Mouse (Mus musculus) kidney, embryonic 14.5 days (tissue): ENCODE data around the gene Pkp4. TPM values are rescaled to one million over a fixed set of nuclear protein-coding genes. Genes with fewer than 3 reads are reported as not detected.
"Not testable (repeated sequence)": the region's sequence is repeated elsewhere in the genome, so short reads cannot be mapped to it uniquely, and the experiment has no call there.

ENCODE experiments used
- ATAC-seq: fragments of 200-750 bp; cut with Nextera tagmentation; 2 replicates; pipeline ENCODE4 v1.8.0; 2017; ENCODE audit warnings: moderate number of reproducible peaks, mild to moderate bottlenecking, moderate TSS enrichment, moderate library complexity; ENCODE audit not compliant: low FRiP score, low TSS enrichment
- H3K27ac ChIP-seq: fragments of 300-500 bp; sonication (generic); 2 replicates; pipeline ENCODE4 v1.5.1; 2014; ENCODE audit warnings: low read depth, mild to moderate bottlenecking, low read length, moderate library complexity, mixed read lengths
- H3K27me3 ChIP-seq: fragments of 300-500 bp; sonication (generic); 2 replicates; pipeline ENCODE4 v1.6.1; 2014; ENCODE audit warnings: mild to moderate bottlenecking, low read length; ENCODE audit not compliant: control insufficient read depth, insufficient read depth
- H3K36me3 ChIP-seq: fragments of 300-500 bp; sonication (generic); 2 replicates; pipeline ENCODE4 v1.6.1; 2014; ENCODE audit warnings: low read length, mixed read lengths; ENCODE audit not compliant: control insufficient read depth, insufficient read depth
- H3K4me1 ChIP-seq: fragments of 300-500 bp; sonication (generic); 2 replicates; pipeline ENCODE4 v1.6.1; 2014; ENCODE audit warnings: low read length, mixed read lengths; ENCODE audit not compliant: control insufficient read depth, insufficient read depth
- H3K4me2 ChIP-seq: fragments of 300-500 bp; sonication (generic); replicated peaks from 2 replicates; pipeline ENCODE4 v1.6.1; 2014; ENCODE audit warnings: low read depth, mild to moderate bottlenecking, low read length
- H3K4me3 ChIP-seq: fragments of 300-500 bp; sonication (generic); 2 replicates; pipeline ENCODE4 v1.5.1; 2014; ENCODE audit warnings: mild to moderate bottlenecking, low read length
- H3K9ac ChIP-seq: fragments of 300-500 bp; sonication (generic); 2 replicates; pipeline ENCODE4 v1.6.1; 2014; ENCODE audit warnings: low read depth, mild to moderate bottlenecking, low read length, moderate library complexity
- H3K9me3 ChIP-seq: fragments of 300-500 bp; sonication (generic); 2 replicates; pipeline ENCODE4 v1.6.1; 2016; ENCODE audit warnings: low read length; ENCODE audit not compliant: control insufficient read depth
- WGBS: fragments of 180-500 bp; shearing (Covaris S2); extraction: QIAGEN DNeasy Blood & Tissue Kit; methylation state at CpG from one replicate; pipeline ENCODE4 v1.1.7; 2014; 5-methylcytosine and 5-hydroxymethylcytosine counted together
- polyA plus RNA-seq: library from polyadenylated mRNA; unstranded; fragments of >200 nt; fragmentation: Nextera tagmentation; extraction: Ambion mirVana; gene quantifications from 2 replicates; pipeline ENCODE4 v1.2.1, GENCODE M21; 2014

Gene Pkp4
- polyA plus RNA-seq, 1 experiment from 2014 or later, result 29.7 TPM

DNA sequence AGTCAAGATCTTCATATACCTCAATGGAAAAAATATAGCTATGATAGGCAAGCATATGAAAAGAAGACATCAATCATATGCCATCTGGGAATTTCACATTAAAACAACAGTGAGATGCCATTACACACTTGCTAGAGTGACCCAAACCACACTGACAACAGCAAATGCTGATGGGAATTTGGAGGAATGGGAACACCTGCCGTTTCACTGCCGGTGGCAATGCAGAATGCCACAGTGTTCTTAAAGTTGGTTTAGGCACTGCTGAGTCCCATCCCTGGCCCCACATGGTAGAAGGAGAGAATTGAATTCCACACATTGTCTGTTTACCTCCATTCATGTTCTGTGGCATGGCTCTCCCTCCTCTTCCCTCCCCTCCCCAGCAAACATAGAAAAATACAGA, 212.5 kb downstream of the Pkp4 start:
- no peak for ATAC-seq
- Histone ChIP-seq H3K36me3 (no peaks in the 10 kb centered on the region), H3K9ac (no peak overlapping the region)

DNA sequence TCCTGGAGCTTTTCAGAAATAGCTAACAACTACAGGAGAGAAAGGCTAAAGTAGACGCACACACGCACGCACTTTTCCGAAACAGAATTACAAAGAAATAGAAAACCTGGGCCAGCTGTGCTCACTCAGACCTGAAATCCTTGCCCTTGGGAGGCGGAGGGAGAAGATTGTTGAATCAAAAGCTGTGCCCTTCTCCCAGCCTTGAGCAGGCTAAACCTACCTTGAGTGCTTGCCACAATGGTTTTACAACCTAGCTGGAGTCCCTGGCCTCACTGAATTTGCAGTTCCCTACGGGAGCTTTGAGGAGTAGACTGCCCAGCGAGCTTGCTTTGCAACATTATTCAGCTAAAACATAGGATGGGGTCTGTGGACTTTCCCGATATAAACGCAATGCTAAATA, 217.4 kb downstream of the Pkp4 start:
- Histone ChIP-seq H3K4me1 (no peaks in the 10 kb centered on the region), H3K9ac (no peak overlapping the region), H3K27ac (no peak overlapping the region), H3K9me3 (no peaks in the 10 kb centered on the region), H3K4me2 (no peak overlapping the region), H3K27me3 (no peaks in the 10 kb centered on the region), H3K4me3 (no peak overlapping the region), H3K36me3 (no peaks in the 10 kb centered on the region)
- ATAC-seq, result no peak
- WGBS, result 70% methylated on average over 9 of the region's 9 CpGs

More for the DNA sequence above, 212.5 kb downstream of the Pkp4 start:
- H3K9me3 ChIP-seq, result no peaks in the 10 kb centered on the region
- no peaks in the 10 kb centered on the region for H3K27me3 ChIP-seq
- WGBS, result 92% methylated on average over 2 of the region's 2 CpGs
- no peak overlapping the region for H3K4me2 ChIP-seq
- no peak overlapping the region for H3K4me3 ChIP-seq
- no peak overlapping the region for H3K27ac ChIP-seq
- H3K4me1 ChIP-seq, result no peaks in the 10 kb centered on the region

DNA sequence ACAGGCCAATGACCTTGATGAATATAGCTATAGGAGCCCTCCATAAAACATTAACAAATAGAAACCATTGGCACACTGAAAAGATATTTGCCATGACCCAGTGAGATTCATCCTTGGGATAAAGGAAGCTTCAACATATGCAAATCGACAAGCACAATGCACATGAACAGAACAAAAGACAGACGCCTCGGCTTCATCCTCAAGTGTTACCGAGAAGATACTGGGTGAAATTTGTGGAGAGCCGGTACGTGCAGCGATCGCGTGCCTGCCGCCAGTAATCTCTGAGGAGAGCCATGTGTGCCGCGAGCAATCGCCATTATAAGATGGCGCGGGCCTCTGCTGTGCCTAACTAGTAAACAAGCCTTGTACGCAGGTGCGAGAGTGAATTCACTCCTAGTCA, 218.2 kb downstream of the Pkp4 start:
- H3K9me3 ChIP-seq, ATAC-seq, H3K4me3 ChIP-seq, H3K4me2 ChIP-seq, H3K36me3 ChIP-seq, H3K9ac ChIP-seq, H3K27me3 ChIP-seq, H3K4me1 ChIP-seq, H3K27ac ChIP-seq: not testable (repeated sequence)
- WGBS, result 98% methylated on average over 15 of the region's 17 CpGs

DNA sequence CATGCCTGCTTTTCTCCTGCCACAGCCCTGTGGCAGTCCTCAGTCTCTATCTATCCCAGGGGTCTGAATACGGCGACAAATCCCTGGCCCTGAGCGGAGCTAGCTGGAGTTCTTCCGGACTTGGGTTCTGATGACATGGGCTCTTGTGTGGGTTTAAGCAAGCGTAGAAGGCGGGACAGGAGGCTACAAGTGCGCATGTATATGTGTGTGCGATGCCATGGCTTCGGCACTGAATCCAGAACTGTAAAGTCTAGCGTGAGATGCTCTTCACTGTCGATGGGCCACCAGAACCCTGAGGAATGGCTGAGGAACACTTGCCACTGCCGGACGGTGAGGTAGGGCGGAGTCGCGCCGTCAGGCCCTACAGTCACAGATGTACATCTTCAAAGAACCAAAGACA, 222.6 kb downstream of the Pkp4 start:
- Histone ChIP-seq H3K27ac (no peak overlapping the region), H3K27me3 (no peaks in the 10 kb centered on the region), H3K9me3 (no peaks in the 10 kb centered on the region), H3K36me3 (no peaks in the 10 kb centered on the region), H3K4me2 (no peak overlapping the region), H3K4me3 (no peak overlapping the region), H3K9ac (no peak overlapping the region), H3K4me1 (0 out of 2 replicates have a peak, but pooled peaks cover 3% of the 10 kb centered on the region)
- ATAC-seq, result no peak
- WGBS, result 96% methylated on average over 17 of the region's 17 CpGs

DNA sequence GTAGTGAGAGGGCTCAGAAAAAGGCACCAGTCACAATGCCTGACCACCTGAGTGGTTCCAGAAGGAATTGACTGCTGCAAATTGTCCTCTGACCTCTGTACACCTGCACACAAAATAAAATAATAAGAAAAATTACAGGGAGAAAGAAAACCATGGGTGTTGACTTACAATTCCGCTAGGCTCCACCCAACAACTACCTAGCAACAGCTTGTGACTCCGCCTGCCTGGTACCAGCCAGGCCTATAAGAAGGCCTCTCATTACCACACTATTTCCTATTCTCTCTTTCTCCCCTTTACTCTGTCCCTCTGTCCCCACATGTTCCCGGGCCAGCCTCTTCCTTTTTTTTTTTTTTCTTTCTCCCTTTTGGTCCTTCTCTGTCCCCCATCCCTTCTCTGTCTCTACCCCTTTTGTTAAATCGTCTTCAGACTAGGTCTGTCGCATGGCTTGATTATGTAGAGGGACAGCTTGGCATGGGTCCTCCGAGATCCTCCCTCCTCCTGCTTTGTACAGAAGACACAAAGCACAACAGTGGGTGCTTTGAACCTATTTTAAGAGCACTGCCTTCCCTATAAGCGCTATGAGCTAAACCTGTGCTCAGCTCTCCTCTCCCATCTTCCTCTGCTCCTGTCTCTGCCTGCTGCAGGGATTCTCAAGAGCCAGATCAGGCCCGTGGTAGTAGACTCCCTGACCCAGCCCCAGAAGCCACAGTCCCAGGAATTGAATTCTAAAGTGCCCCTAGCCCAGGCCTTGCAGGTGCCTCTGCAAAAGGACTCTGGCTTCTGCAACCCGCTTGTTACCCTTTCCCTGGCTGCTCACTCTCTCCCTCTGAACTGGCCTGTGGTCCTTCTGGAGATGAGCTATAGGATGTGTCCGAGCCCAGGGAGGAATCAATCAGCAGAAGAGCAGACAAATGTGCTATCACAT, 223.5 kb downstream of the Pkp4 start:
- H3K4me1 ChIP-seq, result 0 out of 2 replicates have a peak, but pooled peaks cover 3% of the 10 kb centered on the region
- no peak for ATAC-seq
- no peak overlapping the region for H3K4me3 ChIP-seq
- no peaks in the 10 kb centered on the region for H3K9me3 ChIP-seq
- no peaks in the 10 kb centered on the region for H3K27me3 ChIP-seq
- H3K36me3 ChIP-seq, result no peaks in the 10 kb centered on the region
- no peak overlapping the region for H3K9ac ChIP-seq
- WGBS, result 85% methylated on average over 10 of the region's 10 CpGs
- no peak overlapping the region for H3K27ac ChIP-seq
- no peak overlapping the region for H3K4me2 ChIP-seq

DNA sequence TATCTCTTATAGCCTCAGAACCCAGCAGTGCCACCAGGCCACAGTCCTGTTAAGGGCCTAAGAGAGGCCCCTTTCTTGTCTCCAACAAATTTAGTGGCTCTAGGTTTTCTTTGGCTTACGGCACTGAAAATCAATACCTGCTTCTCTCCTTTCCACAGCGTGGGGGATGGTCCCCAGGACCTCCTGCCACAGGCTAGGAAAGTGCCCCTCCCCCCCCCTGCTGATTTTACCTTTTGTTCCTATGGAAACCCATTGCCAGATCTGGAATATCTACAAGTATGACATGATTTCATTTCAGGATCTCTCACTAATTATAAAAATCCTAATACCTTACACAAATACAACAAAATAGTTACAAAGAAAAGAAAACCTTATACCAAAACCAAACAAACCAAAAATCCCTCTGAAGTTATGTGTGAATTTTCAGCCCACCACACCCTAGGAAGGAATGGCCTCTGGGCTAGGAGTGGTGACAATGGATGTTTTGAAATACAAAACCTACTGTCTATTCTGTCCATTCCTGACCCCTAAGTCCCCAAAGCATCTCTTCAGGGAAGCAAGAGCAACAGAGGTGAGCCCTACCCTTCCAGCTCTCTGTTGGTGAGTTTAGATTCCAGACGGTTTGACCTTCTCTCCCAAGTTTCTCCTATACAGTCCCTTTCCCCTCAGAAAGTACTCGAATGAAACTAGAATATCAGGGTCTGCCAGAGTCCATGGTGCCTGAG, 224.7 kb downstream of the Pkp4 start:
- H3K9me3 ChIP-seq, result no peaks in the 10 kb centered on the region
- no peak overlapping the region for H3K4me3 ChIP-seq
- 47% methylated on average over 4 of the region's 4 CpGs for WGBS
- H3K27me3 ChIP-seq, result no peaks in the 10 kb centered on the region
- no peak overlapping the region for H3K27ac ChIP-seq
- no peak overlapping the region for H3K4me2 ChIP-seq
- H3K9ac ChIP-seq, result no peak overlapping the region
- no peak for ATAC-seq
- H3K36me3 ChIP-seq, result no peaks in the 10 kb centered on the region
- 0 out of 2 replicates have a peak, but pooled peaks cover 3% of the 10 kb centered on the region for H3K4me1 ChIP-seq

DNA sequence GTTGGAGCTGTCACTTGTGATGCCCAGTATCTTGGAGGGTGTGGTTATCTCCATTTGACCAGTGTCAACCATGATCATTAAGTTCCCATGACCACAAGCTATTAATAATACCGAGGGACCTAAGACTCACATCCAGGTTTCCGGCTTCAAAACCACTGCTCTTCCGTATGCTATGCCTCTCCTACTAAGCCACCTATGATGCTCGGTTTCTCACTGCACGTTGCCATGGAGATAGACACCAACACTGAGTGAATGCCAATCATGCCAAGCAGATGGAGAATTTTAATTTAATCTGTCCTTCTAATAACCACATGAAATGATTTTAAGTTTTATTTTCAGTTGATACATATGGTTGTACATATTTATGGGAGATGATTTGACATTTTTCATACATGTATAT, 229.3 kb downstream of the Pkp4 start:
- Histone ChIP-seq H3K36me3 (no peaks in the 10 kb centered on the region), H3K4me3 (no peak overlapping the region), H3K9me3 (no peaks in the 10 kb centered on the region), H3K9ac (no peak overlapping the region), H3K27me3 (no peaks in the 10 kb centered on the region), H3K27ac (no peak overlapping the region), H3K4me2 (no peak overlapping the region), H3K4me1 (0 out of 2 replicates have a peak, but pooled peaks cover under 1% of the 10 kb centered on the region)
- ATAC-seq, result no peak
- WGBS, result 90% methylated on average over 5 of the region's 5 CpGs

DNA sequence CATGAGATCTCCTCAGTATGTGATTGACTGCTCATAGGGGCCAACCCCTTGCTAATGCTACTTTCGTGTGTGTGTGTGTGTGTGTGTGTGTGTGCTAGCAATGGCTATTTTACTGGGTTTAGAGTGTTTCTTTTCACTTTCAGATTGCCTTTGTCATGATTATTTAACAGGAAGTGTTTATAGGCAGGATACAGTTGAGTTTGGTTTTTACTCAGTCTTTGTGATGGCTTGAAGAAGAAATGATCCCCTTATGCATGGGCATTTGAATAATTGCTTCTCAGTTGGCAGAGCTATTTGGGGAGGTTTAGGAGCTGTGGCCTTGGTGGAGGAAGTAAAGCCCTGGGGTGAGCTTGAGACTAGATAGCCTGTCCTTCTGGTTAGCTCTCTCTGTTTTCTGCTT, 232.5 kb downstream of the Pkp4 start:
- H3K4me2 ChIP-seq, result no peak overlapping the region
- H3K27ac ChIP-seq, result no peak overlapping the region
- no peaks in the 10 kb centered on the region for H3K4me1 ChIP-seq
- no peak overlapping the region for H3K9ac ChIP-seq
- H3K4me3 ChIP-seq, result no peak overlapping the region
- no peaks in the 10 kb centered on the region for H3K27me3 ChIP-seq
- H3K36me3 ChIP-seq, result no peaks in the 10 kb centered on the region
- no peak for ATAC-seq
- H3K9me3 ChIP-seq, result no peaks in the 10 kb centered on the region
- WGBS, result 65% methylated on average over 1 of the region's 1 CpGs

DNA sequence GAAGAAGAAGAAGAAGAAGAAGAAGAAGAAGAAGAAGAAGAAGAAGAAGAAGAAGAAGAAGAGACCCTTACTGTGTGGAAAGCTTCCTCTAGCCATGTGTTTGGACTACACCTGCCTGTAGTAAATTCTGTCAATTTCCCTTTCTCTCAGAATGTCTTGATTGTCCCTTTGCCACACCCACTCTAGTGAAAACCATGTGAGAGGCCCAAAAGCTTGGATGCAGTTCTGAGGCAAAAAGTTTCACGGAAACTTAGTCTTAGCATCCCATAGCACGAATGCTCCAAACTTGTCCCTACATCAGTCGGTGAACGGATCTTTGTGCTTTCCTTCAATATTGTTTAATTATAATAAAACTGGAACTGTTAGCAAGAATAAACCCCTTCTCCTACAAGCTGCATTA, 234.0 kb downstream of the Pkp4 start:
- Histone ChIP-seq H3K27ac (no peak overlapping the region), H3K4me1 (no peaks in the 10 kb centered on the region), H3K27me3 (no peaks in the 10 kb centered on the region), H3K9ac (no peak overlapping the region), H3K36me3 (no peaks in the 10 kb centered on the region), H3K4me2 (no peak overlapping the region), H3K4me3 (no peak overlapping the region), H3K9me3 (no peaks in the 10 kb centered on the region)
- ATAC-seq, result no peak
- WGBS, result 93% methylated on average over 4 of the region's 4 CpGs
